Mouse (Mus musculus): ENCODE measurements around the gene Fam129a.
A peak's percentile ranks its signal among the peaks of the same experiment; 100 is the strongest.
"Not testable (repeated sequence)": the region's sequence is repeated elsewhere in the genome, so short reads cannot be mapped to it uniquely, and the experiment has no call there.

Fam129a gene

DNA sequence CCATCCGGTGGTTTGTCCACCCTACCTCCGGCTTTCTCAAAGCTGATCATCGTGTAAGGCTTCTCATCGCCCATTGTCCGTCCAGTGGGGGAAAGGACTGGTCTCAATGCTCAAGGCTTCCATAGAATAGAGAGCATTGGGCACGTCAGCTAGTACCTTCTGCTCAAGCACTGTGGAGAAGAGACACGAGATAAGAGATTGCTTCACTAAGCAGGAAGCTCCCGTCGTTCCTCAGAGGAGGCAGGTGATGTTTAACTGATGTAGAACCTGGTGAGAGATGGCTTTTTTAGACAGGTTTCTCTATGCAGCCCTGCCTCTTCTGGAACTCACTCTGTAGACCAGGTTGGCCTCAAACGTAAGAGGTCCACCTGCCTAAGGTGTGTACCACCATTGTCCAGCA, 93.4 kb downstream of the Fam129a start:
- DNase-seq (ENCODE audit: low read depth, low spot score) = no peak

DNA sequence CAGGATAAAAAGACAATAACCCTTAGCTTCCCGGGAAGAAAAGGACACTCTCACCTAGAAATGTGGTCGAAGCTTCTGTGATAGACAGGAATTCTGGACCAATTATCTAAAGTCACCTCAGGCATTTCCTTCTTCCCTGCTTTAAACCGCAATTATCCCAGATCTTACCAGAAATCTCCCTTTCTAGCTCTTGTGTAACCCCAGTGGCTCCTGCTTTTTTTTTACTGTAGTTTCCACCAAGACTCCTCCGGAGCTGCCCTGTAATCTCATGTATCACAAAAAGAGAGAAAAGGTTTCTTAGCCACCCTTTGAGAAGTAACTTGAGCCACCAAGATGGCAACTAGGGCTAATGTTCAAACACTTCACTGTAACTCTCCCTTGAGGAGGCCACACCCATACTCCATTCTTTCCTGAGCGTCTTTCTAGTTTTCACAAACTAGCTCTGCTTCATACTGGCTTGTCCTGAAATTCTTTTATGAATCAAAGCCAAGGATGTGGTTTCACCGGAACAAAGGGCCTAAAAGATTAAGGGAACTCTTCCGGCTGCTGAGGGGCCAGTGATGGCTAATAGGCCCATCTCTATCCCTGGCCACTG, 93.9 kb downstream of the Fam129a start:
- no peak for DNase-seq (ENCODE audit: low read depth, low spot score)

GRCm38 (mm10) chr1:151667351-151668074, 96.5 kb downstream of the Fam129a start:
- no peak for DNase-seq (ENCODE audit: low read depth, low spot score)

DNA sequence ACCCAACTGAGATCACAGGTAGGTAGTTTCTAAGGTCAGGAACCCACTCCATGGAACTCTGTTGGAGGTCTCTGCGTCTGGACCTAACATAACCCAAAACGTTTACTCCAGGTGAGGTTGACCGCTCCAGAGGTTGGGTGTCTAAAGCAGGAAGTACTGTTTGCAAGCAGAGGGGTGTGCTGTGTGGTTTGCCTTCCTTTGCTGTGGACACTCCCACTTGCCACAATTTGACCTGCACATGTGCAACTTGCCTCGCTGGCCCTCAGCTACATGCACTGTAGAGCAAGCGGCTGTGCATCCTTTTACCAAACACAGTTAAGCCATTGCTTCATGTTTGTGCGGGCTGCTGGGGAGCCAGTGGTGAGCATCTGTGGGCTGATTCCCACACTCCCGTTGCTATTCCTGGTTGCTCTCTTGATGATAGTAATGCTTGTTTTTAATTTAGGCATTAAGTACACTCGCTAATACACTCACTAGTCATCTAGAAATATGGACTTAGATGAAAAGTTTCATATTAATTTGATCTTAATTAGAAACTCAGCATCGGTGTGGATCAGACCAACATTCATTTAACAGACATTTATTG, 99.1 kb downstream of the Fam129a start:
- no peak for DNase-seq (ENCODE audit: low read depth, low spot score)

GRCm38 (mm10) chr1:151675684-151676083, 104.7 kb downstream of the Fam129a start:
- no peak for DNase-seq (ENCODE audit: low read depth, low spot score)

- DNase-seq (ENCODE audit: low read depth, low spot score) = no peak
Measured at GRCm38 (mm10) chr1:151677185-151677809, 106.3 kb downstream of the Fam129a start.

GRCm38 (mm10) chr1:151677975-151678374, 107.0 kb downstream of the Fam129a start:
- DNase-seq (ENCODE audit: low read depth, low spot score) = no peak

DNA sequence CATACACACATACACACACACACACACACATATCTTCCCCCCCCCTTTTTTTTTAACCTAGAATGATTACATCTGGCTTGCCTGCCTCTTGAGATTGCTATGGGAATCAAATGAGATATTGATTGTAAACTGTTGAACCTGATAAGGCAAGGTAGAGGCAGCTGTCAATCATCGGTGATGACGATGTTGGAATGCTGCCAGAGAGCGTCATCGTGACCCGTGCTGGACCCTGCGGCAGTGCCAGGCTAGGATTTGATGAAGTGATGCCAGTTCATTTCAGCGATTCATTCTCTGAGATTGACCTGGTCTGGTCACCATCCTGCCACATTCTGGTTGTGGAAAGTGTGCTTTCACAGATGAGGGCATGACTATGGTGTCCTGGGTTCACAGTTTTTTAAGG, 108.2 kb downstream of the Fam129a start:
- DNase-seq (ENCODE audit: low read depth, low spot score) = no peak

DNA sequence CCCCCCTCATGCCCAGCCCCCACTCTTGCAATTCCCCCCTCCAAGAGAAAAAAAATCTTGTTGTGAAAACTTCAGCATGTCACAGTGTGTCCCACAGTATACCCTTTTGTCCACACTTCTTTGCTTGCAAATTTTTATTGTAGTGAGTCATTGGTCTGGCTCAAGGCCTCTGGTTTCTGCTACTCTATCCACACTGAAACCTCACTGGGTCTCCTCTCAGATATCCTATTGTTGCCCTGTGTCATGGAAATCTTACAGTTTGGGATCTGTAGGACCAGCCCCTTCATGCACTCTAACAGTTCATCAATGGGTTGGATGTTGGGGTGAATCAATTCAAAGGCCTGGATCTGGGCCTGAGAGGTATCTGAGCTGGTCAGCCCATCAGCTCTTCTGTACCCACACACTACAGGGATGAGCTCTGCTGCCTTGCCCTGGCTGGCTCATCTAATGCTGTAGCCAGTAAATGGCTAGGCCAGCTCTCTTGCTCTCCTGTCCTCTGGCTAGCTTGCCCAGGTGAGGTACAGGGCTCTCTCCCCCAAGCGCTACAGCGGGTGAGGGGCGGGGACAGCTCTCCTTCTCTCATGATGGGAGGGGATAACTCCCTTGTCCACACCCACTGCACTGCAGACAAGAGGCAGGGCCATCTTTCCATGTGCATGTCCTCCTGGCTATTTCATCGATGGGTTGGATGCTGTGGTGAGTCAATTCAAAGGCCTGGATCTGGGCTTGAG, 109.1 kb downstream of the Fam129a start:
- DNase-seq (ENCODE audit: low read depth, low spot score) = no peak

DNA sequence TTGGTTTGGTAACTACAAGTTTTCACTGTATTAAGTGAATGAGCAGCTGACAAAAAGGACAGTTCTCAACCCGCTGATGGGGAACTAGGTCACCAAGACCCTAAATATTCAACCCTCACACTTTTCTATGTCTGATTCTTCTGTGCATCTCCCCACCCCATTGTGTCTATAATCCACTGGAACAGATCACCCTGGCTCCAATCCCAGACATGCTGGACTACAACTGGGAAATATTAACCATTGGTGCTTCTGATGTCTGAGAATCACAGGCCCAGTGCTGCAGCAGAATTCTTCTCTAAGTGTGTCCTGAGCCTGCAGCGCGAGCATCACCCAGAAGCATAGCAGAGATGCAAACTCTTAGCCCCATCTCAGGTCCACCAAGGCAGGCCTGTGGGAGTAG, 110.0 kb downstream of the Fam129a start:
- DNase-seq (ENCODE audit: low read depth, low spot score) = no peak

- DNase-seq (ENCODE audit: low read depth, low spot score) = no peak
Measured at GRCm38 (mm10) chr1:151682896-151683295, 111.9 kb downstream of the Fam129a start.

DNA sequence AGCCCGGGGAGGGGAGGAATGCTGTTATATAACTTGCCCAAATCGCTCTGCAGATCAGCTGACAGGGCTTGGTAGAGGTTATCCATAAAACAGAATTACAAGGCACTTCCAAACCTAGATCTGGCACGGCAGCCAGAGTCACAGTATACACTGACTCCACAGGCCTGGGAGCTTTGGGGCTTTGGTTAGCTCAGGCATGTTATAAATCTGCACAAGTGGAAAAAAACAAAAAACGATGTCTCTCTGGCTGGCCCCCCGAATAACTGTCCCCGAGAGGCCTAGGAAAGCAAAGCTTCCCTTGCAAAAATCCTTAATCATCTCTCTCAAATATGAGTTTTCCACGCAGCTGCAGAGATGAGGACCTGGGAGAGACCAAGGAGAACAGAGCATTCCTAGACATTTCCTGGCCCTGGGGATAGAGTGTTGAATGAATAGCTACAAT, 113.5 kb downstream of the Fam129a start:
- DNase-seq (ENCODE audit: low read depth, low spot score) = no peak

DNA sequence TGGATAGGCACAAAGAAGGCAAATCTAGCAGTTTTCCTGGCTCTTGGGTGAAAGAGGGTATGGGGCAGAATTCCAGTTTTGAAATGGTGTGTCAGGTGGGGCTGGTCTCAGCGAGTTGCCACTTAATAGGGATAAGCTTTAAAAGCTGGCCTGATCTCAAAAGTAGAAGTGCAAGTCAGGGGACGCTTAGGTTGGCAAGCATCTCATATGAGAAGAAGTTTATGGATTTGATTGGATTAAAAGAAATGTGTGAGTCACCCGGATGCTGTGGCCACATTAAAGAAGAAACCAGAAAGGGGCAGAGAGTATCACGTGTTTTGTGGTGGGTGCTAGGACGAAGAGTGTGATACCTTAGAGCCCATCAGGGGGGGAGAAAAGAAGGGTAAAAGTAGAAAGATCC, 114.0 kb downstream of the Fam129a start:
- DNase-seq (ENCODE audit: low read depth, low spot score) = no peak

DNA sequence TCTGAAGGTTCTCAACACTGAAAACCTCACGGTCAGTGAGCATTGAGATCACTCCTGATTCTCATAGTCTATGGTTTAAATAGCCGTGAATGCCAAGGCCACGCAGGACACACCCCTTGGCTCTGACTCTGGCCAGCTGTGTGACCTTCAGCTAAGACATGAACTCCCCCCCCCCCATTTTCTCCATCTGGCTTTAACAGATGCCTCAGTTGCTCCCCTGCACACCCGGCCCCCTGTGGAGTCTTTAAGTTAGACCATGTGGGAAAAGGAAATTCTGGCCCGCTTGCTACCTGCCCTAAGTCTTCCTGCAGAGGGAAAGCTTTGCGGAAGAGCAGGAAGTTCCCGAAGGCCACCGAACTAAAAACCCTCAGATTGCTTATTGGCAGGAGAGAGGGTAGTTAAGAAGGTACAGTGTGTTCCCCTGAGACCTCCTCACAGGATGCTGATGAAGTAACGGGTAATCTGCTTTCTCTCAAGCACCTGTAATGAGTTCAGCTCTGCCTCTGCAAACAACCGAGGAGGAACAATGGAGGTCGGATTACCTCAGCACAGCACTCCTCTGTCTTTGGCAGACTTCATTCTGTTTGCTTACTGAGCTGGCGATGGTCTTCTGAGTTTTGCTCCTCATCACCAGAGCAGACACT, 114.8 kb downstream of the Fam129a start:
- DNase-seq (ENCODE audit: low read depth, low spot score) = no peak

DNA sequence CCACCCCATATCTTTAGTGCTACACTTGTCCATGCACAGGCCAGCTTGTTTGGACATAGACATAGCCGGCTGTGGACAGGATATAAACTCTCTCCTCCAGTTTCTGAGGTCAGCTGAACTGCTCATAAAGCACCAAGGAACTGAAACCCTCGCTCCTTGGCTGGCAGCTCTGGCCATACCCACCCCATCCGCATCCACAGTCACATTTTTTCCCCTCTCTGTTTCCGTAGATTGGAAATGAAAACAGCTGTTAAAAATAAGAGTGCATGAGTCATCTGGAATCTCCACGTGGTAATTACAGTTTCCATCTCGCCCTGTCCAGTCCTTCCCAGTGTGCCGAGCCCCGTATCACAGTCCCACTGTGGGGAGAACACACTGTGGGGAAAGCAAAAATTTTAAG, 115.7 kb downstream of the Fam129a start:
- DNase-seq (ENCODE audit: low read depth, low spot score) = peak; percentile 45

GRCm38 (mm10) chr1:151689032-151689431, 118.0 kb downstream of the Fam129a start:
- DNase-seq (ENCODE audit: low read depth, low spot score) = no peak

DNA sequence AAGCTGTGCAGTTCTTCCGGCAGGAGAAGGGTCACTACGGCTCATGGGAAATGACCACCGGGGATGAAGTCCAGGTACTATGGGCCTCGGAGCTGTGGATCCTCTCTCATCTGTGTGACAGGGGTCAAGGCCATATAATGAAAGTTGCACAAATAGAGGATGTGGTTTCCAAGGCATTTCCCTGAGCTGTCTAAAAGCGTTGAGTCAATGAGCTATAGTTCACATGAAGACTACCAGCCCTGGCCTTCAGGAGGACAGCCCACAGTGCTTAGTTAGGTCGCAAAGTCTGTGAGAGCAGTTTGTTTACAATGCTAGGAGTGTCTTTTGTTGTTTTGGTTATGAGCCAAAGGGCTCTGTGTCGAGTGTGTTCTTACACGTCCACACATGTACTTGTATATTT, 118.6 kb downstream of the Fam129a start:
- no peak for DNase-seq (ENCODE audit: low read depth, low spot score)

DNA sequence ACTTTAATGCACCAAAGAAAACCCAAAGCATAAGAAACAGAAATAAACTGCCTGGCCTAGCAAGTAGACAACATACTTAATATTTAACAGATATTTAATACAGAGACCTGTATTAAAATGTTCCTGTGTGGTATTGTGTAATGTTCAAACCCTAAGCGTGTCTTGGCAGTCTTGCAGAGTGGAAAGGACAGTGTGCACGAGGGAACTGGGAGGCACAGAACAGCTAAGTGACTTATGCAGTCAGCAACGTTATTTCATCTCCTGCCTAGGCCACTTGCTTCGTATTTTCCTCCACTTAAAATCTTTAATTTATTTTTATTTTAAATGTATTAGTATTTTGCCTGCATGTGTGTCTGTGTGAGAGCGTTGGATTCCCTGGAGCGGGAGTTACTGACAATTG, 119.1 kb downstream of the Fam129a start:
- no peak for DNase-seq (ENCODE audit: low read depth, low spot score)

- no peak for DNase-seq (ENCODE audit: low read depth, low spot score)
Measured at GRCm38 (mm10) chr1:151690583-151691193, 119.7 kb downstream of the Fam129a start.

- not testable (repeated sequence) for DNase-seq (ENCODE audit: low read depth, low spot score)
Measured at GRCm38 (mm10) chr1:151692867-151693266, 121.9 kb downstream of the Fam129a start.

GRCm38 (mm10) chr1:151696751-151697150, 125.8 kb downstream of the Fam129a start:
- no peak for DNase-seq (ENCODE audit: low read depth, low spot score)
